Comparison of ENCODE assay signal across 8 mouse cellular contexts in genomic region chr11:117127931-117128548, GRCm38 (mm10). TPM values are rescaled to one million over a fixed set of nuclear protein-coding genes. Genes with fewer than 3 reads are reported as not detected.
DNase-seq lines count a peak whose midpoint lies in the region; ATAC-seq and TF ChIP-seq lines count a peak whose summit lies in the region.

No protein-coding gene starts in this region.

- no peaks in the 10 kb centered on the region for H3K9me3 ChIP-seq in embryonic facial prominence, embryonic 14.5 days (ENCODE audit: control insufficient read depth, low read length)
- no peaks in the 10 kb centered on the region for H3K9me3 ChIP-seq in heart, postnatal 0 days (replicated peaks; ENCODE audit: control insufficient read depth, low read length)

- H3K27ac ChIP-seq in kidney, adult 2 months (ENCODE audit: insufficient read depth, low read depth, low read length): peak overlapping the region; percentile 3
- H3K27ac ChIP-seq in embryonic facial prominence, embryonic 14.5 days (replicated peaks; ENCODE audit: low read depth, low read length): peak overlapping the region; percentile 79
- peak overlapping the region; percentile 92 for H3K27ac ChIP-seq in heart, postnatal 0 days (ENCODE audit: low read depth)

- no peaks in the 10 kb centered on the region for H3K27me3 ChIP-seq in kidney, adult 2 months (replicated peaks; ENCODE audit: control insufficient read depth, insufficient read depth, low read length)
- no peaks in the 10 kb centered on the region for H3K27me3 ChIP-seq in embryonic facial prominence, embryonic 14.5 days (replicated peaks; ENCODE audit: control insufficient read depth, insufficient read depth, low read length)
- no peaks in the 10 kb centered on the region for H3K27me3 ChIP-seq in heart, postnatal 0 days (ENCODE audit: control insufficient read depth, insufficient read depth, low read length)

- no peaks in the 10 kb centered on the region for H3K36me3 ChIP-seq in kidney, adult 2 months (ENCODE audit: control insufficient read depth, insufficient read depth, low read length)
- no peaks in the 10 kb centered on the region; the same call in 1 of the 2 replicates for H3K36me3 ChIP-seq in embryonic facial prominence, embryonic 14.5 days (ENCODE audit: control insufficient read depth, insufficient read depth, low read length)
- peaks cover 18% of the 10 kb centered on the region for H3K36me3 ChIP-seq in heart, postnatal 0 days (replicated peaks; ENCODE audit: control insufficient read depth, insufficient read depth, low read length)

- peak; percentile 26; the same call in 1 of the 2 replicates for TF ChIP-seq EP300 in heart, postnatal 0 days (IDR thresholded peaks at IDR 0.05; ENCODE audit: low read depth)

- peak; percentile 31; the same call in 1 of the 2 replicates for ATAC-seq in embryonic facial prominence, embryonic 14.5 days (ENCODE audit: low read depth)
- ATAC-seq in heart, postnatal 0 days (ENCODE audit: insufficient read depth, low read depth): peak; percentile 82

- TF ChIP-seq POLR2A in kidney, adult 2 months (IDR thresholded peaks at IDR 0.05; ENCODE audit: low read depth, low read length): no peak

- DNase-seq in kidney, adult 2 months: peak; percentile 44
- no peak for DNase-seq in kidney, adult 8-10 months
- peak; percentile 57 for DNase-seq in embryonic facial prominence, embryonic 14.5 days (ENCODE audit: low spot score)
- peak; percentile 77 for DNase-seq in heart, postnatal 0 days (ENCODE audit: low spot score)
- peak; percentile 74 for DNase-seq in lung, postnatal 10 days
- no peak for DNase-seq in cerebellum, postnatal 4 days (ENCODE audit: low spot score in 2 of 2)
- no peak for DNase-seq in retina, postnatal 1 day
- no peak for DNase-seq in embryo, embryonic 11 days

- TF ChIP-seq CTCF in kidney, adult 2 months (conservative IDR thresholded peaks at IDR 0.05; ENCODE audit: insufficient read depth, insufficient read length, low read depth, low read length): no peak
- TF ChIP-seq CTCF in heart, postnatal 0 days (IDR thresholded peaks at IDR 0.05; ENCODE audit: low read depth): no peak

- 36% methylated on average over 12 of the region's 12 CpGs for WGBS in kidney, adult 2 months
- WGBS in embryonic facial prominence, embryonic 14.5 days: 31% methylated on average over 12 of the region's 12 CpGs
- 13% methylated on average over 12 of the region's 12 CpGs for WGBS in heart, postnatal 0 days

- no peak overlapping the region for H3K4me3 ChIP-seq in kidney, adult 2 months (ENCODE audit: insufficient read depth, low read depth, low read length)
- no peak overlapping the region for H3K4me3 ChIP-seq in embryonic facial prominence, embryonic 14.5 days (ENCODE audit: low read depth, low read length)
- H3K4me3 ChIP-seq in heart, postnatal 0 days (ENCODE audit: low read depth, low read length): no peak overlapping the region

- peak overlapping the region; percentile 20; the same call in 1 of the 2 replicates for H3K9ac ChIP-seq in embryonic facial prominence, embryonic 14.5 days (ENCODE audit: low read depth, low read length)
- H3K9ac ChIP-seq in heart, postnatal 0 days (replicated peaks; ENCODE audit: low read depth, low read length): no peak overlapping the region

- H3K4me1 ChIP-seq in kidney, adult 2 months (ENCODE audit: control insufficient read depth, insufficient read depth, low read length): peaks cover 28% of the 10 kb centered on the region
- H3K4me1 ChIP-seq in embryonic facial prominence, embryonic 14.5 days (ENCODE audit: control insufficient read depth, insufficient read depth, low read length): peaks cover 60% of the 10 kb centered on the region
- peaks cover 74% of the 10 kb centered on the region for H3K4me1 ChIP-seq in heart, postnatal 0 days (ENCODE audit: control insufficient read depth, insufficient read depth)

- H3K4me2 ChIP-seq in embryonic facial prominence, embryonic 14.5 days (ENCODE audit: low read depth, low read length): 0 out of 2 replicates have a peak overlapping the region, but pooled peaks have one; percentile 4
- H3K4me2 ChIP-seq in heart, postnatal 0 days (ENCODE audit: low read depth, low read length): peak overlapping the region; percentile 7; the same call in 1 of the 2 replicates

RNA-seq across cellular contexts. Expression of gene Sec14l1, which starts 13.1 kb away (rescaled TPM):
- 49.1 and 52.2 TPM in 2 replicates for polyA plus RNA-seq in kidney, adult 2 months (2012; rRNA removed)
- polyA plus RNA-seq in embryonic facial prominence, embryonic 14.5 days (2014; fragmentation: Nextera tagmentation; extraction: Ambion mirVana): 43.8 and 45.4 TPM in 2 replicates
- 62.1 and 71.6 TPM in 2 replicates for total RNA-seq in heart, postnatal 0 days (2014; rRNA removed; ENCODE audit: low replicate concordance)
- 36.4 and 38.0 TPM in 2 replicates for polyA plus RNA-seq in heart, postnatal 0 days (2015; fragmentation: Nextera tagmentation; extraction: Ambion mirVana)

Comparison
In these comparisons a context has a peak if more than half of its experiments do, and no peak if none do; other contexts are left out.
1. DNase-seq: peak in kidney, adult 2 months (single experiment), embryonic facial prominence, embryonic 14.5 days (single experiment), heart, postnatal 0 days (single experiment) and lung, postnatal 10 days (single experiment); none in kidney, adult 8-10 months (0 of 2), cerebellum, postnatal 4 days (0 of 2), retina, postnatal 1 day (single experiment) and embryo, embryonic 11 days (single experiment).
2. H3K27ac ChIP-seq: peak in every context shown above with its lines; median percentile 92 in heart, postnatal 0 days; 79 in embryonic facial prominence, embryonic 14.5 days; 3 in kidney, adult 2 months.